Mouse (Mus musculus) heart, embryonic 16.5 days (tissue): ENCODE data around the gene Golga1. TPM values are rescaled to one million over a fixed set of nuclear protein-coding genes. Genes with fewer than 3 reads are reported as not detected.

ENCODE experiments used
- ATAC-seq: fragments of 200-750 bp; cut with Nextera tagmentation; replicated peaks from 2 replicates; pipeline ENCODE4 v1.8.0; 2017; ENCODE audit warnings: moderate number of reproducible peaks; ENCODE audit not compliant: insufficient read depth, low FRiP score; ENCODE audit errors: extremely low read depth
- H3K27ac ChIP-seq: fragments of 300-500 bp; sonication (generic); 2 replicates; pipeline ENCODE4 v1.5.1; 2014; ENCODE audit warnings: mild to moderate bottlenecking, low read length, control low read depth, moderate library complexity
- H3K27me3 ChIP-seq: fragments of 300-500 bp; sonication (generic); 2 replicates; pipeline ENCODE4 v1.6.1; 2014; ENCODE audit warnings: low read length, mixed read lengths; ENCODE audit not compliant: control insufficient read depth, insufficient read depth
- H3K36me3 ChIP-seq: fragments of 300-500 bp; sonication (generic); 2 replicates; pipeline ENCODE4 v1.6.1; 2014; ENCODE audit not compliant: control insufficient read depth, insufficient read depth
- H3K4me1 ChIP-seq: fragments of 300-500 bp; sonication (generic); 2 replicates; pipeline ENCODE4 v1.6.1; 2014; ENCODE audit warnings: low read length, mixed read lengths; ENCODE audit not compliant: control insufficient read depth, insufficient read depth
- H3K4me2 ChIP-seq: fragments of 300-500 bp; sonication (generic); 2 replicates; pipeline ENCODE4 v1.6.1; 2014; ENCODE audit warnings: low read depth, mild to moderate bottlenecking, control low read depth, low read length
- H3K4me3 ChIP-seq: fragments of 300-500 bp; sonication (generic); 2 replicates; pipeline ENCODE4 v1.5.1; 2014; ENCODE audit warnings: mild to moderate bottlenecking, control low read depth, low read length
- H3K9ac ChIP-seq: fragments of 300-500 bp; sonication (generic); 2 replicates; pipeline ENCODE4 v1.6.1; 2014; ENCODE audit warnings: low read length, control low read depth
- H3K9me3 ChIP-seq: fragments of 300-500 bp; sonication (generic); replicated peaks from 2 replicates; pipeline ENCODE4 v1.6.1; 2016; ENCODE audit warnings: low read length; ENCODE audit not compliant: control insufficient read depth
- WGBS: fragments of 180-500 bp; shearing (Covaris S2); extraction: QIAGEN DNeasy Blood & Tissue Kit; methylation state at CpG from one replicate; pipeline ENCODE4 v1.1.7; 2014; 5-methylcytosine and 5-hydroxymethylcytosine counted together
- polyA plus RNA-seq: library from polyadenylated mRNA; unstranded; fragments of >200 nt; fragmentation: Nextera tagmentation; extraction: Ambion mirVana; gene quantifications from 2 replicates; pipeline ENCODE4 v1.2.1, GENCODE M21; 2015

Gene Golga1
- polyA plus RNA-seq, 1 experiment from 2014 or later, result 19.7 TPM

DNA sequence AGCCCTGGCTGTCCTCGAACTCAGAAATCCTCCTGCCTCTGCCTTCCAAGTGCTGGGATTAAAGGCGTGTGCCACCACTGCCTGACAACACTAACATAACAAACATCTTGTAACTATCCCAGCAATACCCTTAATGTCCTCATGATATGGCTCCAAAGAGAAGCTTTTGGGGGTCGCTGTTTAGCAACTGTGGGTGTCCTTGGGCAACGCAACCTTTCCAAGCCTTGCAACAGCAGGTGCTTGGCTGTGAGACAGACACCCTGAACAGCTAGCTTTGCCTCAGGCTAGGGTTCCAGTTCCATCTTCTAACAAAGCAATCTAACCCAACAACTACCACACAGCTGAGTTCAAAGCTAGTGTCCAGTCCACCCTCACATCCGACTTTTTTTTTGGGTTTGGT lies 61.8 kb downstream of the Golga1 start:
- Histone ChIP-seq H3K4me1 (peaks cover 26% of the 10 kb centered on the region), H3K9me3 (no peaks in the 10 kb centered on the region), H3K27ac (no peak overlapping the region), H3K36me3 (peaks cover 36% of the 10 kb centered on the region), H3K27me3 (no peaks in the 10 kb centered on the region), H3K9ac (peak overlapping the region; percentile 77), H3K4me2 (peak overlapping the region; percentile 99), H3K4me3 (peak overlapping the region; percentile 83)
- no peak for ATAC-seq
- WGBS, result 63% methylated on average over 5 of the region's 5 CpGs

DNA sequence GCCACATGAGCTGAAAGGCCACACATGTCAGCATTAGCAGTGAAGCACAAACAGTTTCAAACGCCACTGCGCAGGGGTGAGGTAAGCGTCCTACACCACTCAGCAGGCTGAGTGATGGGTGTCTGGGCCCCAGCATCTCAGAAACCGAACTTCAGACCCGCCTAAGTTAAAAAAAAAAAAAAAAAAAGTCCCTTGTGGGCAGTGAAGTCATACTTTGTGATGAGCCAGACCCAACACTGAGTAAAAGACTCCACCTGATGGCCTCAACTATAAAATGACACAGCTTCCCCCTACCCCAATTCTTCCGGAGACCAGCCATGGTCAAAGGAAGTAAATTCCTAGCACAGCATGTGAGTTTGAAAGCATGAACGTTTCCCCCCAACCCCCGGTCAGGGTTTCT lies 62.2 kb downstream of the Golga1 start:
- Histone ChIP-seq H3K27ac (no peak overlapping the region), H3K9ac (peak overlapping the region; percentile 77), H3K4me2 (peak overlapping the region; percentile 99), H3K27me3 (no peaks in the 10 kb centered on the region), H3K4me3 (peak overlapping the region; percentile 83), H3K4me1 (peaks cover 29% of the 10 kb centered on the region), H3K9me3 (no peaks in the 10 kb centered on the region), H3K36me3 (peaks cover 36% of the 10 kb centered on the region)
- ATAC-seq, result no peak
- 43% methylated on average over 8 of the region's 8 CpGs for WGBS

DNA sequence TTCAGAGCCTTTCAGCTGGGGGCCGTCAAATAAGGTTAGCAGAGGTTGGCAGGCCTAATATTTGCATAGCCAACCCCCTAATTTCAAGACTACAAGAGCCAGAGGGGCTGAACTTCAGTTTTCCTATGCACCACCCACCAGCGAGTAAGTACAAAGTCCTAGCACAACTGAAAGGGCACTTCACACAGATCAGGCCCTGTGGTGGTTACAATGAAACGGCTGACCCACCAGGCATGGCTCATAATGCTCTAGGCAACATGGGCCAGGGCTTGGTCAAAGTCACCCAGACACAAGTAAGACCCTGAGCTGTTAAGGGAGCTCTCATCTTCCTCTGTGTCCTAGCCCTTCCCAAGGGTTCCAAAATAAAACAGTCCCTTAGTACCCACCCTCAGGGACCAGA lies 63.5 kb downstream of the Golga1 start:
- no peak overlapping the region for H3K4me2 ChIP-seq
- no peaks in the 10 kb centered on the region for H3K9me3 ChIP-seq
- no peak overlapping the region for H3K9ac ChIP-seq
- H3K27me3 ChIP-seq, result 0 out of 2 replicates have a peak, but pooled peaks cover under 1% of the 10 kb centered on the region
- H3K27ac ChIP-seq, result no peak overlapping the region
- 77% methylated on average over 3 of the region's 3 CpGs for WGBS
- peaks cover 31% of the 10 kb centered on the region for H3K4me1 ChIP-seq
- H3K36me3 ChIP-seq, result peaks cover 36% of the 10 kb centered on the region
- H3K4me3 ChIP-seq, result no peak overlapping the region
- ATAC-seq, result no peak

DNA sequence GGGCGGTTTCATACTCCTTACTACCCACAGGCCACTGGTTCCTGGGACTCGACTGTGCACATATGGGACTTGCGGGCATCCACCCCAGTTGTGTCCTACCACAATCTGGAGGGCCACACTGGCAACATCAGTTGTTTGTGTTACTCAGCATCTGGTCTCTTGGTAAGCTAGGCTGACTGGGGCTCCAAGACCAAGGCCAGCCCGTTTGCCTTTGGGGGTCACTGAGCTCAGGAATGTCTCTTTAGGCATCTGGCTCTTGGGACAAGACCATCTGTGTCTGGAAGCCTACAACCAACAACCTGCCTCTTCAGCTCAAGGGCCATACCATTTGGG lies 64.8 kb downstream of the Golga1 start:
- Histone ChIP-seq H3K9me3 (no peaks in the 10 kb centered on the region), H3K4me2 (no peak overlapping the region), H3K27ac (no peak overlapping the region), H3K9ac (no peak overlapping the region), H3K36me3 (peaks cover 36% of the 10 kb centered on the region), H3K27me3 (0 out of 2 replicates have a peak, but pooled peaks cover 2% of the 10 kb centered on the region), H3K4me1 (peaks cover 26% of the 10 kb centered on the region), H3K4me3 (no peak overlapping the region)
- 80% methylated on average over 4 of the region's 4 CpGs for WGBS
- no peak for ATAC-seq

DNA sequence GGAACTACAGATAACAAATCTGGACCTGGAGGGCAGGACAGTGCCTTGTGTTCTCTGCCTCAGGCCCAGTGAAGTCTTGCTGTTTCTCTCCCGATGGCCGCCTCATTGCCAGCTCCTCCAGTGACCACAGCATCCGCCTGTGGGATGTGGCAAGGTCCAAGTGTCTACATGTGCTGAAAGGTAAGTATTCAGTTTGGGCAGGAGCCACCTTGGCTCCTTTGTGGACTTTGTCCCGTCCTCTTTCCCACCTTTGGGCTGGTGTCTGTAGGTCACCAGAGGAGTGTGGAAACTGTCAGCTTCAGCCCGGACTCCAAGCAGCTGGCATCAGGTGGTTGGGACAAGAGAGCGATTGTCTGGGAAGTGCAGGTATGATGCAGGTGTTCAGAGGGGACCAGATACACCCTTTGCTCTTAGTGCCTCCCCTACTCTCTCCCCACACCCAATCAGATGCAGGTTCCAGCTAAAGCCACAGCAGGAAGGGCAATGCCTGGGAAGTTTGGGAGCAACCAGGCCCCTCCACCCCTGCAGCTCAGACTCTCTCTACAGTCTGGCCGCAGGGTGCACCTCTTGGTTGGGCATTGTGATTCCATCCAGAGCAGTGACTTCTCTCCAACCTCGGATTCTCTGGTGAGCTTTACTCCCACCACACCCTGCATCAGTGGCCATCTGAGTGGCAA lies 65.3 kb downstream of the Golga1 start:
- peaks cover 26% of the 10 kb centered on the region for H3K4me1 ChIP-seq
- peaks cover 36% of the 10 kb centered on the region for H3K36me3 ChIP-seq
- 58% methylated on average over 8 of the region's 8 CpGs for WGBS
- H3K27ac ChIP-seq, result no peak overlapping the region
- H3K4me2 ChIP-seq, result no peak overlapping the region
- ATAC-seq, result no peak
- 0 out of 2 replicates have a peak, but pooled peaks cover 2% of the 10 kb centered on the region for H3K27me3 ChIP-seq
- no peaks in the 10 kb centered on the region for H3K9me3 ChIP-seq
- H3K4me3 ChIP-seq, result no peak overlapping the region
- no peak overlapping the region for H3K9ac ChIP-seq

DNA sequence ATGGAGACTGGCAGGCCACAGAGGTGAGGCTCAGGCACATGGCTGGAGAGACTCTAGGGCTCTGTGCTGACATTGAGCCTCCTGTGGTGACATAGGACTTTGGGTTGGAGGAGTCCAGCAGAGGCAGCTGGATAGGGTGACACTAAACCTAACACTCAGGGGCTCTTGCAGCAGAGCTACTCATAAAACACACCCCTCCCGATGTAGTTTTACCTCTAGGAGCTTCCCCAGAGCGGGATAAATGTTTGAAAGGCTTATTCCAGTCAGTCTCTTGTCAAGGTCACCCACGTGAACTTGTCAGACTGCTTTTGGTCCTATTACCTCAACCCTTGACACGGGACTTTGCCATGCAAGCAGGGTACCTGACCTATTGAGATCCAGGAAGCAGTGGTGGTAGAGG lies 66.0 kb downstream of the Golga1 start:
- WGBS, result 49% methylated on average over 4 of the region's 4 CpGs
- Histone ChIP-seq H3K4me3 (no peak overlapping the region), H3K4me2 (no peak overlapping the region), H3K9me3 (no peaks in the 10 kb centered on the region), H3K9ac (no peak overlapping the region), H3K4me1 (peaks cover 26% of the 10 kb centered on the region), H3K36me3 (peaks cover 36% of the 10 kb centered on the region), H3K27me3 (0 out of 2 replicates have a peak, but pooled peaks cover 2% of the 10 kb centered on the region), H3K27ac (no peak overlapping the region)
- no peak for ATAC-seq

DNA sequence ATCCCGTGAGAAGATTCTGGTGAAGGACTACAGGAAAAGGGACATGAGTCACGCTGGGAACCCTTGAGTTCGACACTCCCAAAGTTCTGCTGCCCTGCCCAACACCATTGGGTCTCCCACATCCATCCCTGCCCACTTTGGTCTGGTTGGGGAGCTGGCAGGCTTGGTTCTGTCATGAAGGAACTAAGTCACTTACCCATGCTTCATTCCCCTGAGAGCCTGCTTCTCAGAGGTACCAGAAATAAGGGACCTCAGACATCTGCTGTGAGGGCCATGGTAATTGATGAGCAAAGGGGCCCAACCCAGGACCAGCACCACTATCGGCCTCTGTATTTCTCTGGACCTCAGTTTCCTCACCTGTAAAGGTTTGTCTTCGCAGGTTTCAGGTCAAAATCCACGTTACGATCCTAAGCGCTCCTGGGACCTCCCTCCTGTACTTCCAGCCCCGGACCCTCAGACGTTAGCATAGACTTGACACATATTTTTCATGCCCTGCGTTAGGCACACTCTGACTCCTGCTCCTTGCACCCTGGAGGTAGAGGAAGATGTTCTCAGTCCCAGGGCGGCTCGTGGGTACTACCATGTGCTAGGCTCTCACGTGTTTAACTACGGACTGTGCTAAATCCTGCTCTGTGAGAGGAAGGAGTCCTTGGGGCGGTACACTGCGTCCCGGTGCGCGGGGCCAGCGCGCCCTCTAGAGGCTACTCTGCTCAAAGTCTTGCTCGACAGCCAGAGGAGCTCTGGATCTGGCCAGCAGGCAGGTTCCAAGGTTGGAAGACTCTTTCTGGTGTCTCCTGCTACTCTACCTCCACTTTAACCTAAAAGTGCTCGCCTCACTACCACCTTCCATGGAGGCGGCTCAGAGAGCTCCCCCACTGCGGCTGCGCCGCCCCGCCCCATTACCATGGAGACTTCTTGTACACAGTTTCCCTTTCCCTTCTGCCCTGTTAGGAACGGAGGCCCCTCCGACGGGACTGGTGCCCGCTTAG lies 67.7 kb downstream of the Golga1 start, which contains the start of gene Wdr38:
Gene Wdr38, plus strand, starts transcription at position 91 of the 989 bp plus-strand sequence.
- Histone ChIP-seq H3K27ac (no peak within 1 kb of the TSS), H3K4me1 (peaks cover 10% of the 10 kb centered on the region), H3K27me3 (0 out of 2 replicates have a peak, but pooled peaks cover 2% of the 10 kb centered on the region), H3K36me3 (peaks cover 23% of the 10 kb centered on the region), H3K4me2 (peak within 1 kb of the TSS; percentile 70), H3K9ac (peak within 1 kb of the TSS; percentile 68), H3K4me3 (peak within 1 kb of the TSS; percentile 62), H3K9me3 (no peaks in the 10 kb centered on the region)
- WGBS, result 10% methylated on average over 33 of the region's 33 CpGs
- peak; percentile 94 for ATAC-seq

DNA sequence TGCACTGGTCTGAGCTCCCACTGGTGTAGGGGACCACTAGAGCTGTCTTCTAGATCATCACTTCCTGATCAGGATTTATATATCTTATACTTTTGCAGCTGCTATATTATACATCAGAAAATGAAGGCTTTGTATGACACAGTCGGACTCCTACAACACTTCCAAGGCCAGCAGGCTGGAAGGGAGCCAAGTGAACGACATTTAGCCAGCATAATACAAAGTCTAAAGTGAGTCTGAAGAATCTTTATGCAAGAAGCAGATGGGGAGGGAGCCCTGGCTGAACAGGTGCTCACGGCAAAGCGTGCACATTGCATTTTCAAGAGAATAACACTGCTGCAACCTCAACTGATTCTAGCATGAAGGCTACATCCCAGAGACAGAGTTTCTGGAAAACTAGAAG lies 72.9 kb downstream of the Golga1 start:
- Histone ChIP-seq H3K27me3 (0 out of 2 replicates have a peak, but pooled peaks cover 2% of the 10 kb centered on the region), H3K9ac (no peak overlapping the region), H3K4me3 (no peak overlapping the region), H3K27ac (no peak overlapping the region), H3K4me2 (no peak overlapping the region), H3K36me3 (no peaks in the 10 kb centered on the region), H3K9me3 (no peaks in the 10 kb centered on the region), H3K4me1 (peaks cover 2% of the 10 kb centered on the region)
- 52% methylated on average over 4 of the region's 4 CpGs for WGBS
- ATAC-seq, result no peak

DNA sequence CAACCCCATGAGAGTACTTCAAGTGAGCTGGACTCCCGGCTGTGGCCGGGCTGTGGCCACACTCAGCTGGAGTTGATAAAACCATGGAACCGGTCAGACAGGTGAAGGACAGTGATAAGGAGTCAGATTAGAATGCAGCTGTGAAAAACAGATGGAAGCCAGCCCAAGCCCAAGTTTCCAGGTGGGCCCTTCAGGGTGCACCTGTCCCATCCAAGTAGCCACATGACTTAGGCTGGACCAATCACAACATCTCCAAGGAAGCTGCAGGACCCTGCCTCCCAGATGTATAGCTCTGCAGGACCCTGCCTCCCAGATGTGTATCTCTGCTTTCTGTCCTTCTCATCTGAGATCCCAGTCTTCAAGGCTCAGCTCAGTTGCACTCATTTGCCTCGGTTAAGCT lies 73.3 kb downstream of the Golga1 start:
- H3K9ac ChIP-seq, result no peak overlapping the region
- no peak for ATAC-seq
- no peaks in the 10 kb centered on the region; the same call in 1 of the 2 replicates for H3K4me1 ChIP-seq
- H3K9me3 ChIP-seq, result no peaks in the 10 kb centered on the region
- 53% methylated on average over 4 of the region's 4 CpGs for WGBS
- H3K36me3 ChIP-seq, result no peaks in the 10 kb centered on the region
- H3K4me3 ChIP-seq, result no peak overlapping the region
- 0 out of 2 replicates have a peak, but pooled peaks cover 2% of the 10 kb centered on the region for H3K27me3 ChIP-seq
- no peak overlapping the region for H3K27ac ChIP-seq
- no peak overlapping the region for H3K4me2 ChIP-seq
